Mouse (Mus musculus): Measurements from ENCODE around the gene Abca3.

GRCm38 (mm10) chr17:24360841-24361240 is 9.1 kb downstream of the Abca3 start:
- TF ChIP-seq POLR2A (IDR thresholded peaks at IDR 0.05; ENCODE audit: control insufficient read depth, low read depth, low read length) (no peak), CTCF (IDR thresholded peaks at IDR 0.05; ENCODE audit: control insufficient read depth, insufficient read depth, insufficient replicate concordance, low read depth, low read length) (no peak)

Data from testis, adult 2 months (tissue).